Mouse (Mus musculus) liver, embryonic 11.5 days (tissue): ENCODE data around the gene Pus7l. TPM values are rescaled to one million over a fixed set of nuclear protein-coding genes. Genes with fewer than 3 reads are reported as not detected.

Experiments
- ATAC-seq: fragments of 200-750 bp; cut with Nextera tagmentation; replicated peaks from 2 replicates; pipeline ENCODE4 v1.8.0; 2017; ENCODE audit warnings: moderate number of reproducible peaks, mild to moderate bottlenecking, moderate TSS enrichment, moderate library complexity; ENCODE audit not compliant: low FRiP score
- DNase-seq: peaks from one replicate; pipeline ENCODE4 v3.0.0-alpha.2; 2017; ENCODE audit warnings: low spot score
- H3K27ac ChIP-seq: fragments of 300-500 bp; sonication (generic); 2 replicates; pipeline ENCODE4 v1.5.1; 2014; ENCODE audit warnings: mild to moderate bottlenecking, low read depth, low read length, control low read depth
- H3K27me3 ChIP-seq: fragments of 300-500 bp; sonication (generic); replicated peaks from 2 replicates; pipeline ENCODE4 v1.6.1; 2014; ENCODE audit warnings: low read length, mixed read lengths; ENCODE audit not compliant: control insufficient read depth, insufficient read depth
- H3K36me3 ChIP-seq: fragments of 300-500 bp; sonication (generic); 2 replicates; pipeline ENCODE4 v1.6.1; 2014; ENCODE audit warnings: mild to moderate bottlenecking, low read length, moderate library complexity, mixed read lengths; ENCODE audit not compliant: control insufficient read depth, insufficient read depth
- H3K4me1 ChIP-seq: fragments of 300-500 bp; sonication (generic); replicated peaks from 2 replicates; pipeline ENCODE4 v1.6.1; 2014; ENCODE audit warnings: low read length, mixed read lengths; ENCODE audit not compliant: control insufficient read depth, insufficient read depth
- H3K4me2 ChIP-seq: fragments of 300-500 bp; sonication (generic); 2 replicates; pipeline ENCODE4 v1.6.1; 2014; ENCODE audit warnings: mild to moderate bottlenecking, control low read depth, moderate library complexity
- H3K4me3 ChIP-seq: fragments of 300-500 bp; sonication (generic); 2 replicates; pipeline ENCODE4 v1.5.1; 2014; ENCODE audit warnings: low read depth, low read length, control low read depth
- H3K9ac ChIP-seq: fragments of 300-500 bp; sonication (generic); 2 replicates; pipeline ENCODE4 v1.6.1; 2014; ENCODE audit warnings: low read depth, low read length, control low read depth
- H3K9me3 ChIP-seq: fragments of 300-500 bp; sonication (generic); 2 replicates; pipeline ENCODE4 v1.6.1; 2016; ENCODE audit warnings: low read length, inconsistent platforms, mixed read lengths; ENCODE audit not compliant: control insufficient read depth
- WGBS: fragments of 180-500 bp; shearing (Covaris S2); extraction: QIAGEN DNeasy Blood & Tissue Kit; methylation state at CpG from one replicate; pipeline ENCODE4 v1.1.7; 2014; 5-methylcytosine and 5-hydroxymethylcytosine counted together
- polyA plus RNA-seq: library from polyadenylated mRNA; unstranded; fragments of >200 nt; fragmentation: Nextera tagmentation; extraction: Ambion mirVana; gene quantifications from 2 replicates; pipeline ENCODE4 v1.2.1, GENCODE M21; 2014

The Pus7l gene
- polyA plus RNA-seq, 1 experiment from 2014 or later = 12.0 TPM

GRCm38 (mm10) chr15:94478706-94479105 is 64.6 kb downstream of the Pus7l start:
- Histone ChIP-seq H3K9ac (no peak overlapping the region), H3K27me3 (no peaks in the 10 kb centered on the region), H3K27ac (no peak overlapping the region), H3K4me1 (no peaks in the 10 kb centered on the region), H3K9me3 (no peaks in the 10 kb centered on the region), H3K4me3 (no peak overlapping the region), H3K36me3 (no peaks in the 10 kb centered on the region), H3K4me2 (no peak overlapping the region)
- DNase-seq (no peak), ATAC-seq (no peak)
- WGBS = 37% methylated on average over 13 of the region's 13 CpGs

DNA sequence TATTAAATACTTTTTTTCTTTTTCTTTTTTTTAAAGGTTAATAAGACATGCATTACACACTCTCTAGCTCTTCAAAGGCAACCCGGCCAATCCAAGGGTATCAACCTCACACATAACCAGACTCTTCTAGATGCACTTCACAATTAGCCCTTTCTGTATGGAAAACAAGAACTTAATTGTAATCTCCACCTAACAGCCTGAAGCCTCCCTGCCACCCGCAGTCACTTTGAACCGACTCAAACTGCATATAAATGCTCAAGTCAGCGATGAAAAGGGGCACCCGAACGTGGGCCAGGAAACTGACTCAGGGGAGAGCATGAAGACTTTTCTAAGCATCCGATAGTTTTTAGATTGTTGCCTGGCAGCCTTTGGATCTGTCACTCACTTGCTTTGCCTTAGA is 66.1 kb downstream of the Pus7l start:
- 76% methylated on average over 7 of the region's 7 CpGs for WGBS
- no peak overlapping the region for H3K27ac ChIP-seq
- DNase-seq = no peak
- H3K4me1 ChIP-seq = no peaks in the 10 kb centered on the region
- H3K27me3 ChIP-seq = no peaks in the 10 kb centered on the region
- H3K36me3 ChIP-seq = no peaks in the 10 kb centered on the region
- no peak for ATAC-seq
- no peaks in the 10 kb centered on the region for H3K9me3 ChIP-seq
- no peak overlapping the region for H3K4me3 ChIP-seq
- no peak overlapping the region for H3K9ac ChIP-seq
- H3K4me2 ChIP-seq = no peak overlapping the region

- ATAC-seq = no peak
- 85% methylated on average over 5 of the region's 5 CpGs for WGBS
- DNase-seq = no peak
Observed at GRCm38 (mm10) chr15:94475975-94476374, 67.4 kb downstream of the Pus7l start.

More at GRCm38 (mm10) chr15:94475975-94476374, 67.4 kb downstream of the Pus7l start:
- Histone ChIP-seq H3K27me3 (no peaks in the 10 kb centered on the region), H3K9me3 (no peaks in the 10 kb centered on the region), H3K4me2 (no peak overlapping the region), H3K4me1 (no peaks in the 10 kb centered on the region), H3K9ac (no peak overlapping the region), H3K4me3 (no peak overlapping the region), H3K27ac (no peak overlapping the region), H3K36me3 (no peaks in the 10 kb centered on the region)

Other genes with a start within 250 kb of the Pus7l start
- gene Adamts20, start 78.1 kb downstream of the Pus7l start, polyA plus RNA-seq = 0.77 and 1.2 TPM in 2 replicates
- 6.1 and 6.3 TPM in 2 replicates for gene Irak4, start 96 bp upstream of the Pus7l start, polyA plus RNA-seq
- gene Twf1, start 46.3 kb upstream of the Pus7l start, polyA plus RNA-seq = 48.6 and 51.9 TPM in 2 replicates
- gene Tmem117, start 85.7 kb upstream of the Pus7l start, polyA plus RNA-seq = 0.18 TPM in 1 of 2 replicates, not detected in the other